Comparison of ENCODE assay signal across 8 mouse cellular contexts in genomic region chr1:64616531-64616880, GRCm38 (mm10). TPM values are rescaled to one million over a fixed set of nuclear protein-coding genes. Genes with fewer than 3 reads are reported as not detected.
DNase-seq lines count a peak whose midpoint lies in the region; ATAC-seq and TF ChIP-seq lines count a peak whose summit lies in the region.

No protein-coding gene starts in this region.

- no peak for TF ChIP-seq CTCF in small intestine, adult 2 months (IDR thresholded peaks at IDR 0.05; ENCODE audit: extremely low read depth, insufficient read length, insufficient replicate concordance, low read depth, low read length)

- WGBS in limb, embryonic 14.5 days: 4% methylated on average over 8 of the region's 8 CpGs
- 2% methylated on average over 8 of the region's 8 CpGs for WGBS in small intestine, adult 2 months

- no peaks in the 10 kb centered on the region for H3K27me3 ChIP-seq in limb, embryonic 14.5 days (ENCODE audit: control insufficient read depth, insufficient read depth, low read length)
- no peaks in the 10 kb centered on the region for H3K27me3 ChIP-seq in small intestine, adult 2 months (ENCODE audit: control insufficient read depth, insufficient read depth, low read length)

- peak overlapping the region; percentile 97 for H3K27ac ChIP-seq in limb, embryonic 14.5 days (replicated peaks; ENCODE audit: low read depth, low read length)
- H3K27ac ChIP-seq in small intestine, adult 2 months (ENCODE audit: insufficient read depth, low read depth, low read length): peak overlapping the region; percentile 71

- peak; percentile 17; the same call in 1 of the 2 replicates for ATAC-seq in cerebellum, adult (ENCODE audit: insufficient number of reproducible peaks, low FRiP score, low TSS enrichment)
- no peak for ATAC-seq in limb, embryonic 14.5 days (ENCODE audit: low FRiP score, low read depth)

- DNase-seq in cerebellum, adult 9-10 months: no peak
- DNase-seq in thymus, postnatal 0 days (ENCODE audit: low spot score): peak; percentile 13
- no peak for DNase-seq in thymus, postnatal 4 days
- no peak for DNase-seq in limb, embryonic 14.5 days (ENCODE audit: low spot score)
- DNase-seq in ovary, adult 18-20 months (ENCODE audit: low spot score): no peak
- no peak for DNase-seq in right cerebral cortex, postnatal 36 days (ENCODE audit: low spot score in 2 of 2)

- peak overlapping the region; percentile 80 for H3K4me3 ChIP-seq in limb, embryonic 14.5 days (replicated peaks; ENCODE audit: low read length)
- peak overlapping the region; percentile 82 for H3K4me3 ChIP-seq in small intestine, adult 2 months (ENCODE audit: low read depth, low read length)

- H3K4me1 ChIP-seq in limb, embryonic 14.5 days (ENCODE audit: control insufficient read depth, insufficient read depth, low read length): peaks cover 19% of the 10 kb centered on the region
- no peaks in the 10 kb centered on the region; the same call in 1 of the 2 replicates for H3K4me1 ChIP-seq in small intestine, adult 2 months (ENCODE audit: control insufficient read depth, insufficient read depth, insufficient read length, low read length)

- H3K36me3 ChIP-seq in limb, embryonic 14.5 days (ENCODE audit: control insufficient read depth, insufficient read depth, low read length): peaks cover 16% of the 10 kb centered on the region
- no peaks in the 10 kb centered on the region for H3K36me3 ChIP-seq in small intestine, adult 2 months (ENCODE audit: control insufficient read depth, insufficient read depth, low read length)

- no peak for TF ChIP-seq POLR2A in limb, embryonic 14.5 days (IDR thresholded peaks at IDR 0.05; ENCODE audit: borderline replicate concordance, extremely low read depth, insufficient read depth, insufficient read length)
- no peak for TF ChIP-seq POLR2A in small intestine, adult 2 months (IDR thresholded peaks at IDR 0.05; ENCODE audit: low read depth, low read length)

- H3K9me3 ChIP-seq in limb, embryonic 14.5 days (ENCODE audit: control insufficient read depth, low read length): no peaks in the 10 kb centered on the region

- peak overlapping the region; percentile 77 for H3K4me2 ChIP-seq in limb, embryonic 14.5 days (replicated peaks; ENCODE audit: low read depth, low read length, severe bottlenecking)

- H3K9ac ChIP-seq in limb, embryonic 14.5 days (ENCODE audit: low read depth, low read length, severe bottlenecking): peak overlapping the region; percentile 96

RNA-seq across cellular contexts. Expression of gene Mettl21a, which starts 0.5 kb away (rescaled TPM):
- polyA plus RNA-seq in thymus, postnatal 0 days (2015; fragmentation: Nextera tagmentation; extraction: Ambion mirVana): 14.9 and 15.9 TPM in 2 replicates
- polyA plus RNA-seq in limb, embryonic 14.5 days (2012; rRNA removed): 20.7 and 24.1 TPM in 2 replicates
- polyA plus RNA-seq in limb, embryonic 14.5 days (2014; fragmentation: Nextera tagmentation; extraction: Ambion mirVana): 26.1 and 27.6 TPM in 2 replicates
- polyA plus RNA-seq in small intestine, adult 2 months (2012; rRNA removed): 3.0 and 4.6 TPM in 2 replicates
